8 mouse cellular contexts compared by ENCODE assay signal in genomic region chr15:98475382-98475781, GRCm38 (mm10). TPM values are rescaled to one million over a fixed set of nuclear protein-coding genes. Genes with fewer than 3 reads are reported as not detected.
DNase-seq lines count a peak whose midpoint lies in the region; ATAC-seq lines count a peak whose summit lies in the region.

No protein-coding gene starts in this region.

- H3K27me3 ChIP-seq in heart, embryonic 11.5 days (ENCODE audit: control insufficient read depth, insufficient read depth, low read length) = no peaks in the 10 kb centered on the region

- peak; percentile 61 for DNase-seq in heart, adult 8-10 months (ENCODE audit: low spot score)
- peak; percentile 14 to 45 for DNase-seq in right cerebral cortex, adult 2 months (ENCODE audit: low spot score in 2 of 2)
- no peak for DNase-seq in right cerebral cortex, postnatal 36 days (ENCODE audit: low spot score in 2 of 2)
- DNase-seq in c-Kit-negative CD71-positive TER-119-positive erythroid progenitor cells, embryonic 14.5 days (ENCODE audit: low read depth, low spot score) = peak; percentile 13
- DNase-seq in gastrocnemius, postnatal 10 days = peak; percentile 61
- DNase-seq in lung, postnatal 36 days = peak; percentile 74
- DNase-seq in thymus, postnatal 14 days = peak; percentile 63

- no peaks in the 10 kb centered on the region for H3K9me3 ChIP-seq in heart, embryonic 11.5 days (replicated peaks; ENCODE audit: control insufficient read depth, low read length)

- WGBS in heart, embryonic 11.5 days (ENCODE audit: insufficient replicate concordance) = 47% methylated on average over 10 of the region's 10 CpGs

- H3K4me3 ChIP-seq in heart, embryonic 11.5 days (ENCODE audit: low read depth, low read length) = no peak overlapping the region

- H3K36me3 ChIP-seq in heart, embryonic 11.5 days (ENCODE audit: control insufficient read depth, insufficient read depth, low read length) = no peaks in the 10 kb centered on the region

- no peak overlapping the region for H3K9ac ChIP-seq in heart, embryonic 11.5 days (ENCODE audit: low read depth, low read length)

- no peak for ATAC-seq in heart, embryonic 11.5 days (replicated peaks; ENCODE audit: insufficient number of reproducible peaks, low FRiP score, low TSS enrichment)

- no peak overlapping the region for H3K27ac ChIP-seq in heart, embryonic 11.5 days (ENCODE audit: low read depth, low read length)

- H3K4me1 ChIP-seq in heart, embryonic 11.5 days (ENCODE audit: control insufficient read depth, insufficient read depth, low read length) = no peaks in the 10 kb centered on the region

- no peak overlapping the region for H3K4me2 ChIP-seq in heart, embryonic 11.5 days

RNA-seq across cellular contexts. Expression of gene OR5BS1P, which starts 5.7 kb away (rescaled TPM):
- total RNA-seq in heart, adult 8-10 months (2022) = not detected
- polyA plus RNA-seq in heart, embryonic 11.5 days (2014; fragmentation: Nextera tagmentation; extraction: Ambion mirVana) = not detected in 2 replicates
- not detected for total RNA-seq in gastrocnemius, postnatal 10 days (2021)

RNA-seq across cellular contexts. Expression of gene Lalba, which starts 7.1 kb away (rescaled TPM):
- not detected for total RNA-seq in heart, adult 8-10 months (2022)
- not detected in 2 replicates for polyA plus RNA-seq in heart, embryonic 11.5 days (2014; fragmentation: Nextera tagmentation; extraction: Ambion mirVana)
- under 1 TPM; 0.36 to 0.54 TPM for total RNA-seq in gastrocnemius, postnatal 10 days (2021)

RNA-seq across cellular contexts. Expression of gene Olfr279, which starts 16.8 kb away (rescaled TPM):
- not detected for total RNA-seq in heart, adult 8-10 months (2022)
- not detected in 2 replicates for polyA plus RNA-seq in heart, embryonic 11.5 days (2014; fragmentation: Nextera tagmentation; extraction: Ambion mirVana)
- not detected for total RNA-seq in gastrocnemius, postnatal 10 days (2021)

RNA-seq across cellular contexts. Expression of gene Olfr281, which starts 23.0 kb away (rescaled TPM):
- not detected for total RNA-seq in heart, adult 8-10 months (2022)
- not detected in 2 replicates for polyA plus RNA-seq in heart, embryonic 11.5 days (2014; fragmentation: Nextera tagmentation; extraction: Ambion mirVana)
- not detected for total RNA-seq in gastrocnemius, postnatal 10 days (2021)

RNA-seq across cellular contexts. Expression of gene Olfr282, which starts 44.4 kb away (rescaled TPM):
- not detected for total RNA-seq in heart, adult 8-10 months (2022)
- polyA plus RNA-seq in heart, embryonic 11.5 days (2014; fragmentation: Nextera tagmentation; extraction: Ambion mirVana) = not detected in 2 replicates
- not detected for total RNA-seq in gastrocnemius, postnatal 10 days (2021)

Comparison
In these comparisons a context has a peak if more than half of its experiments do, and no peak if none do; other contexts are left out.
1. DNase-seq: peak in heart, adult 8-10 months (single experiment), right cerebral cortex, adult 2 months (2 of 2), c-Kit-negative CD71-positive TER-119-positive erythroid progenitor cells, embryonic 14.5 days (single experiment), gastrocnemius, postnatal 10 days (single experiment), lung, postnatal 36 days (single experiment) and thymus, postnatal 14 days (single experiment); none in right cerebral cortex, postnatal 36 days (0 of 2).